Mouse (Mus musculus) lung, adult 18-20 months (tissue): Measurements from ENCODE around the gene Epn3.

Experiments
- DNase-seq, 2 experiments: peaks; one replicate each; pipeline ENCODE4 v3.0.0; 2022; ENCODE audit warnings: mixed read lengths in 2 of 2

The Epn3 gene

DNA sequence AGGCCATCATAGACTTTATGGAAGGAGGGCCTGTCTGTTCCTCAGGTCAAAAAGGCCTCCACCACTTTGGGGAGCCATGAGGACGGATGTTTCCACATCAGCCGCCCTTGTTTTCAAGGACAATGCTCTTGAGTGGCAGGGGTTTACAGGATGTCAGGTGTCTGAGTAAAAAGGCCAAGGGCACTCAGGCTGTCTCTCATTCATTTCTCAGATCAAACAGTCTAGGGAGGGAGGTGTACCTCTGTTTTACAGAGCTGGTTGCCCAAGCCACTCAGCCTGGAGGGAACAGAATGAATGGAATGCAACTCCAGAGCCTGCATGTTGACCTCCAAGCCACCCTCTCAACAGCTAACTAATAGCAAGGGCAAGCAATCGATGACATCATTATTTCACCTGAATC, 4.4 kb downstream of the Epn3 start:
- peak; percentile 87 to 91 for DNase-seq

DNA sequence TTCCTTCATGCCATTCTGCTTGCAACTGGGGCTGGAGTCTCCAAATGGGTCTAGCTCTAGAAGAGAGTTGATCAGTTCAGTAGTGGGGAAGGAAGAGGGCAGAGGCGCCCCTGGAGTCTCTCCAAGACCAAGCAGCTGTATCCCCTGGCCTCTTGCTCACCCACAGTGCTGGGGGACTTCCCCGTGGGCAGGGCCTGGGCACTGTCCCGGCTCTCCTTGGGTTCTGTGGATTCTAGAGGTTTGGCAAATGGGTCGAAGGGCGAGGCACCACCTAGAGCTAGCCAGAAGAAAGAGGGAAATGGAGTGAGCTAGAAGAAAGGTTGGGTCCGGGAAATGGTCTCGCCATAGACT, 8.1 kb downstream of the Epn3 start:
- no peak for DNase-seq

DNA sequence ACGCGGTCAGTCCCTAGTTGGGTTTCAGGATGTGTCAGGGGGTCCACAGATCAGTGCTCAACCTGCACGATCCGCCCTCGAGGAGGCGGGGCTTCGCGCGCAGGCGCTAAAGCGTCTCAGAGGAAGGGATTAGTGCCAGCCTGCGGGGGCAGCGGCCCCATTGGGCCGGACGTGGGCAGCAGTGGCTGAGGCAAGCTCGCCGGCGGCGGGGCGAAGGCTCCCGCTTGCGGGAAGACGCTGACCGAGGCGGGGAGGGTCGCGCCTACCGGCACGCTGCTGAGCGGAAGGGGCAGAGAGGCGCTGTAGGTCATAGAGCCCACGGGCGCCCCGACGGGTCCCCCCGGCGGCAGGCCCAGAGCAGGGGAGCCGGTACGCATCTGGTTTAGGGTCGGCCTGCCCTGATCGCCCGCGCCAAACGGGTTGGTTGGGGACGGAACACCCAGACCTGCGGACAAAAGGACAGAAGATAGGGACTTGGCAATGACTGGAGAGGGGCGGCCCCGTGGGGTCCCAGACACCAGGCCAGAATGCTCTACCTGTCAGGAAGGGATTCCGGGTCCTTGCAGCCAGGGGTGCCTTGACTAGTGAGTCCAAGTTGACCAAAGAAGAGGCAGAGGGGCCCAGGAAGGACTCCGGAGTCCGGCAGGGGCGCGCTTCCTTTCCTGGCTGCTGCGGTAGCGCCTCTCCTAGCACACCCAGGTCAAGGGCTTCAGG, 8.6 kb downstream of the Epn3 start:
- no peak for DNase-seq

DNA sequence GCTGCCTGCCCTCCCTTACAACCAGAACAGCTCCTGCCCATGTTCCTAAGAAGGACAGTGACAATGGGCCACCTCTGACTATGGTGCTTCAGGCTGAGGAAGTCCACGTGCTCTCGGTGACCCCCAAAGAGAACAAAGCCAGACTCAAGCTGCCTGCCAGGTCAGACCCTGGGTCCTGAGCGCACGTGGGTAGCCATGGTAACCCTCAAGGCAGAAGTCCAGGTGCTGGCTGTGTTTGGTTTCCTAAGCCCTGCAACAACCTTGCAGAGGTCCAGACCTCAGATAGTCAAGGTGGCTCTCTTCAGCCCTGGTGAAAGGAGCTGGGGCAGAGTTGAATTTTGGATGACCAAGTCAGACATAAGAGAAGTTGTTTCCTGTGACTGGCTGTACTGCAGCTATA, 10.0 kb downstream of the Epn3 start:
- no peak for DNase-seq

DNA sequence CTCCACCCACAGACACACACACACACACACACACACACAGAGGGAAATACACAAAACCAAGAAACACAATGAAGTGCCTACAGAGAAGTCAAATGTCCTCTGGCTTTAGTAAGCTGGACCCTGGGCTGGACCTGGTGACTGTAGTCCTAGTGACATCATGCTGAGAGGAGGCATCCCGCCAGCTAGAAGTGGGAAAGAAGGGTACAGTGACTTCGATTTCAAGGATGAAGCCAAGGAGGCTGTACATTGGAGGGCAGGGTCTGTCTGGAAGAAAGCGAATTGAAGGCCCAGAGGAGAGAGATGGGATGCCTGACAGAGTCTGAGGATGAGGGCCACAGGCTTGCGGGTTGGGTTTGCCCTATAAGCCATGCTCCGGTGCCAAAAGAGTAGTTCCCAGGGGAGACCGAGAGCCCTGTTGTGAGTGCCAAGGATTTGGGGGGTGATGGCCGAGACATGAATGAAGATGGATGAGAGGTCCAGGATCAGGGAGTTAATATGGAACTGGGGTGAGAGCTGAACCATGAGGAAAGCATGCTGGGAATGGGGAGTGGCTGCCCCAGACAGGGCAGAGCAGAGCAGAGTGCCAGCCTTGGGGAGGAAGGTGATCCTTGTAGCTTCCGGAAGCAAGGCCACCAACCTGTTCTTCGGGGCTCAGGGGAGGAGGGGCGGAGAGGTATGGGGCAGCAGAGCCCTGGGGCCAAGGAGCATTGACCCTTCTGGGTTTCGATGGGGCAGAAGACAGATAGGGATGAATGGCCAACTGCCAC, 10.8 kb downstream of the Epn3 start:
- DNase-seq, result no peak

DNA sequence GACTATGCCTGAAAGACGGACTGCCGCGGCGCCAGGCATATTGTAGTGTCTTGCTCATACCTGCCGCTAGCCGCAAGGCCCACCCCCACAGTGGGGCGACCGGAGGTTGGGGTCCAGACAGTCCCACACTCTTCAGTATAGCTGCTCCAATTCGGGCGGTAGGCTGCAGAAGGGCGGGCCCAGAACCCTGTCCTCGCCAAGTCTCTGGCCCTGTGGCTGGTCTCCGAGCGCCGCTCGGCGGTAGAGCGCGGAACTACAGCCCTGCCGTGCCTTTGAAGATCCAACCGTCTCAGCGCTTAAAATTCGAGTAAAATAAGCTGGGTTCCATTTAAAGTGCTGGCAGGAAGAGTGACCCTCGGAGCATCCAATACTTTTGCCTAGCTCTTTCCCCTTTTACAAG, 13.8 kb downstream of the Epn3 start, which contains the start of gene Spata20:
Spata20 (minus strand) TSS at position 179 of the 400 bp plus-strand sequence.
- DNase-seq, result peak; percentile 72 to 81

DNA sequence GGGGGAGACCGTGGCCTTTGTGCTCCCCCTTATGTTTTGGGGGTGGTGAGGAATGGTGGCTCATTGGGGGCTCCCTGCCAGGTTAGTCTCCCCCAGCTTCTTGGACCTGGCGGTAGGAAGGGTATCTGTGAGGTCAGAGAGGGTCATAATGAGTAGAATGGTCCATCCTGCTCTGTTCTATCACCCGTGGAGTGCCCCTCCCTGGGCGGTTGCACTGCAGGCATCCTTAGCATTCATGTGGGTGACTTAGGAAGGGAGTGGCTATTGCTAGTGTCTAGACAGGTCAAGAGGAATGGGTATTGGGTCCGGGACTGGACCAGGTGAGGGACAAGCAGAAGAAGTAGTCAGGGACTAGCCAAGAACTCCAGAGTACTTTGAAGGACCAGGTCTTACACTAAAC, 14.6 kb downstream of the Epn3 start:
- DNase-seq, result no peak

DNA sequence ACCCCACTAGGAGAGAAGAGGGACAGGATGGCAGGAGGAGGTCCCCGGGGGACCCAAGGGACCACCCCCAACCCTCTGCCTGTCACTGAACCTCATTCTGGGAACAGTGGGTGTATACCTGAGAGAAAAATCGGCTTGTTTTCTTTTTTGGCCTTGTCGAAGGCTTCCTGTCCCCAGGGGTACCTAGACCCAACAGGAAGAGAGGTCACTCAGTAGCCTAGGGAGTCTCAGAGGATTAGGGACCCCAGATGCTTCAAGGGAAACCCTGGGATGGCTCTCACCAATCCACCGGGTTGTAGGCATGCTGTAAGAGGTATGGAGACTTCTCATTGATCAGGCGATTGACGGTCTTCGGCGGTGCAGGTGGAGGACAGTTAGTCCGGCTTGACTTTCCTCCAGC, 15.1 kb downstream of the Epn3 start:
- no peak for DNase-seq

DNA sequence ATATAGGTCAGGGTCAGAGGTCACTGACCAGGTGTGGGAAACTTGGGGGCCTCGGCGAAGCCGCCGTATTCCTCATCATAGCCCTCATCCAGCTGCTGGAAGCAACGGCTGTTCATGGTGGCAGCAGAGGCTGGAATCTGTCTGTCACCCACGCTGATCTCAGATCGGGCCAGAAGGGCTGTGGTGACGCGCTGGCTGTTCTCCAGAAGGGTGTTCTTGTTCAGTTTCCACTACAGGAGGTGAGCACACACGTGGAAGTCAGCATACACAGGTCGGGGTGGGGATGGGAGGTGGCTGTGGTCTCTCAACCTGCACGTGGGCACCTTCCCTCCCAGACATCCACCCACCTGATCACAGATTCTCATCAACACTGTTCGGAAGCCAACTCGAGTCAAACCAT, 15.9 kb downstream of the Epn3 start:
- no peak for DNase-seq

DNA sequence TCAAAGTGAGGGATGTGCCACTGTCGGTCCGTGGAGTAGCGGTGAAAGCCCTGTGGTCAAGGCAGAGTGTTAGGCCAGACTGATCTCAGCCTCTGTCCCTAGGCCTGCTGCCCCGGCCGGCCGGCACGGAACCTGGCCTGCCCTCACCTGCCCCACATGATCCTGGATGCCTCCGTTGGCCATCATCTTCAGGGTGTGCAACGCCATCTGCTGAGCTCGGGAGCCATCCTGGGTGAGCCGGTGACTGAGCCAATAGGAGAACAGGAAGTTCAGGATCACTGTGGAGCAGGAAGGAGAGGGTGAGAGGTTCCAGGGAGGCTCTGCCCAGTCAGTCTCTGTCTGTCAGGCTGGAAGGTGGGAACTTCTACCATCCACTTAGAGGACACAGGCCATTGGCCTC, 16.3 kb downstream of the Epn3 start:
- no peak for DNase-seq

DNA sequence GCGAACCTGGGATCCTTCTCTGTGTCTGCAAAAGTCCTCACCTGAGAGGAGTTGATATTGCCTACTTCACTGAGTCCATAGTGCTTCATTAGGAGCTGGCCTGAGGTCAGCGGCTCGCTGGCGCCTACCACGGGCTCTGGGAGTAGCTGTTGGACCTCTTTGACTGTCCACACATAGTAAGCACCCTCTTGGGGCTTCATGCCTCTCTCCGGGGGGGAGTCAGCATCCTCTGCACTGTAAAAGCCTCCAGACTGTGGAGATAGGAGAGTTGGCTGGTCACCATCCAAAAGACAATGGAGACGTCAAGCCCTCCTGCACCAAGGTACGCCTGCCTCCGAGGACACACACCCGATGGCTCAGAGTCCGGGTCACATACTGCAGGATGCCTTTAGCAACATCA, 17.0 kb downstream of the Epn3 start:
- no peak for DNase-seq

DNA sequence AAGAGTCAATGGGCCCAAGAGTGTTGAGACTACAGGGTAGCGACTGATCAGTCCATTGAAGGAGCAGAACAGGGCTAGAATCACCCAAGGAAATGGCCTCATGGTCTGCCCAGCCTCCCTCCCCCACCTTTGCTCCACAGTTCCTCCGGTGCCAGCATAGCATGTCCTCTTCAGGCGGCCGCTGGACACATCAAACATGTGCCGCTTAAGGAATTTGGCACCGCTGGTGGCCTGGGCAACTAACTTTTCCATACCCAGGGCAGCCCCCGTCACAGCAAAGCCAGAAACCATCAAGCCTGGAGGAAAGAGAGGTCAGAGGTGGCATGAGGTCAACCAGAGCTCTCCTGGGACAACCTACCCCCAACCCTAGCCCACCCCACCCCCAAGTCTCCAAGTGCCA, 17.8 kb downstream of the Epn3 start:
- no peak for DNase-seq

DNA sequence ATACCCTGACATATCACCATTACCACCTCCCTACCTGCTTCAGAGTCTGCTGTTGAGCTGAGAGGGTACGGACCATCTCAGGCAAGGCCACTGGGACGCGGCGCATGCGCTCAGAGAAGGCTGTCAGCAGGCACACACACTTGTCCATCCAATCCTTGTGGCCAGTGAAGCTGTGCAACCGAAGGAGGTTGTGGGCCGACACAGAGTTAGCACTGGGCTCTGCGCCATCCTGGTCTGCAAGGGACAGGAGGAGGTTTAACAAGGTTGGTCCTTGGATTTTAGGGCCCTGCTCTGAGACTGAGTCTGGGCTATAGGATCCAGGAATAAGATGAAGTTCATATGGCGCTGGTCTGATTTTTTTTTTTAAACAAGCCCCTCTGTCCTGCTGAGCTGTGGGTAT, 19.4 kb downstream of the Epn3 start:
- DNase-seq, result no peak

DNA sequence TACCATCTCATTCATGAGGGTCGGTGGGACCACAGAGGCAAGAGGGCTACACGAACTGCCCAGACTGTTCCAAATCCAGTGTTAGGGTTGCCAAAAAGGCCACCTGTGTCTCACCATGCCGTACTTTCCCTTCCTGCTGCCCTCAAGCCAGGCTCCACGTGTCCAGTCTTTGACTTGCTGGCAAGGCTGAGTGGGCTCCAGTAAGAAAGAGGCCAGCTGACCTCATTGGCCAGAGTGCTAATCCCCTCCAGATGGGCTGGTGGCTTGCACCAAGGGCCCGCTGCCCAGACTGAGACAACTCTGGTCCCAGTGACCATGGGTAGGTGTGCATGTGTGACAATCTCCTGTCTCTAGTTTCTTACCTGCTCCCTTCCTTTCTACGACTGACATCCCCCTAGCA, 22.1 kb downstream of the Epn3 start:
- no peak for DNase-seq

DNA sequence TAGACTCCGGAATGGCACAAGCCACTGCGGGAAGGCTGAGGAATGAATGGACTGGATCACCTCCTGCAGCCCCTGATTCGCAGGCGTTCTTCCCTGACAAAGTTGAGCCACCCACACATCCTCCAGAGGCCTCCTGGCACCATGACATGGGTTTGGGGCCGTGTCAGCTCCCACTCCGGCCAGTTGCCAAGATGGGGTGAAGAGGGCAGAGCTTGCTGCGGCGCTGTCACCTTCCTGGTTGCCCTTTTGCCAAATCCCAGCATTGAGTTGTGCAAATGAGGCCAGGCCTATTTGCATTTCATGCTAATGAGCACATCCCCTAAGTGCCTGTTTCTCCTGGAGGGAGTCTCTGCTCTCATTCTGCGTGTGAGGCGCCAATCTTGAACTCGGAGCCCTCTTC, 24.1 kb downstream of the Epn3 start:
- DNase-seq, result no peak

DNA sequence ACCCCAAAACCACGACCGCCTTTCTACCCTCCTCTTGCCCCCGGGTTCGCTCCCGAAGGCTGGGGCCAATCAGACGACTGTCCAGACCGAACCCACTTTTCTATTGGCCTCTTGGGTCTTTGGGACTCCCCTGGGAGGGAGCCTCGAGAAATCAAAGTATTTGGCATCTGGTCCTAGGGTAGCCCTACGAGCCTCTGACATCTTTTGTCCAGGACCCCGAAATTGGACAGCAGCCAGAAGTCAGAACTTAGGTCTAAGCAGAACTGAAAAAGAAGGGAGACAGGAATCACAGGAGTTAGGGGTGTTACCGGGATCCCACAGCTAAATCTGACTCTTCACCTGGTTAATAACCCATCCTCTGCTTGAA, 25.2 kb downstream of the Epn3 start:
- DNase-seq, result no peak

DNA sequence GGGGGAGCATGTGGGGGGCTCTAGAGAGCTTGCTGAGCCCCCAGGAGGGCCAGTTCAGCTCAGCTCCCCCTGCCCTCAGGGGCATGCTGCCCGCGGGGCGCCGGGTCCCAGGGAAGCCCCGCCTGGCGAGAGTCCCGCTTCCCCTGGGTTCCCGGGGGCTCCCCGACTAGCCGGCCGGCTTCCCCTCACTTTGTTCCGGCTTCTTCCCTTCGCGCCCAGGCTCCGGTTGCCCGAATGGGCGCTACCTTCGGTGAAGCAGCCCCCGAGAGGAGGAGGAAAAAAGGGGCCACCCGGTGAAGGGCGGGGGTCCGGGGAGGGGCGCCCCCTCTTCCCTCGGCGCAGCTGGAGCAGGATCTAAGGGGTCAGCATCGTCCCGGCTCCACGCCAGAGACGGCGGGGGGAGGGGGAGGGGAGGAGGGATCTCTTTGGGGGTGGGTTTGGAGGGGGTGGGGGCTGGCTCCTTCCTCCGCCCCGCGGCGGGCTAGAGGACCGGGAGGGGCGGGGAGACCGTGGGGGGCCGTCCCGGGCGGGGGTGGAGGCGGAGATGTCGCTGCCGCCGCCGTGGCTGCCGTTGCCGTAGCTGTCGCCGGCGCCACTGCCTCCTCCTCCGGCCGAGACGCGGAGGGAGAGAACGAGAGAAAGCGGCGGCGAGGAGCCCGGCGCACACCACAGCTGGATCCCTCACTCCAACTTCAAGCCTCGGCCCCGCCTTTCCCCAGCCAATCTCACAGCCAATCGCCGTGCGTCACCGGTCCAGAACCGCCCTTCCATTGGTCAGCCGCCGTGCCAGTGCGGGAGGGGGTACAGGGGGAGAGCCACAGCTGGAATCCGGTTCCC, 25.8 kb downstream of the Epn3 start, which contains the start of gene Cacna1g:
Cacna1g (minus strand) TSS at position 492 of the 837 bp plus-strand sequence.
- peak; percentile 88 to 91 for DNase-seq

DNA sequence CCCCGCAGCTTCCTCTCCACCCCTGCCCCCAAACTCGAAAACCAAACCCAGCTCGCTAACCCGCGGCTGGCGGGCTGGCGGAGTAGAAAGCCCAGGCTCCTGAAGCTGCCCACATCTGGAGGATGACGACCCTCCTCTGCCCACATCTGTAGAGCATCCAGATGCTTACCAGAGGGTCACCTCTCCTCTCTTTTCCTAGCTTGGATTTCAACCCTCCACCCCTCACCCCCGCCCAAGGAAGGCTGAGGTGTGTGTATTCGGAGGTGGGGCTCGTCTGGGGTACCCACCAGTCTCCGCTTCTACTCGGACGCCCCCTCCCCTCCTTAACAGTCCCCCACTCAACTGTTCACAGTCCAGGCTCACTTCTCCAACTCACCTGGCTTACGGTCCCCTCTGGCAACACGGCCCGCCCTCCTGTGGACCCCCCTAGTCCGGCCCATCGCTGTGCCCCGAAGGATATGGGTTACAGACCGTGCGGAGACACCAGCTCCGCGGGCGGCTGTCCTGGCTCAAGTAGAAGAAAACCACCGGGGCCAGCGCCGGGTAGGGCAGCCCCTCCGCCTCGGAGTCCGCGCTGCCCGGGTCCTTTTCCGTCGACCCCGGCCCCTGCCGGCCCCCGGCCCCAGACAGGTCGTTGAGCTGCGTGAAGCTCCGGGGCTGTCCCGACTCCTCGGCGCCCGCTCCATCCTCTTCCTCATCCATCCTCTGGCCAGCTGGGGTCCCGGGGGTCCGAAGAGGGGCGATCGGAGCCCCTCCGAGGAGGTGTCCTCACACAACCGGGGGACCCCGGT, 26.7 kb downstream of the Epn3 start:
- no peak for DNase-seq

DNA sequence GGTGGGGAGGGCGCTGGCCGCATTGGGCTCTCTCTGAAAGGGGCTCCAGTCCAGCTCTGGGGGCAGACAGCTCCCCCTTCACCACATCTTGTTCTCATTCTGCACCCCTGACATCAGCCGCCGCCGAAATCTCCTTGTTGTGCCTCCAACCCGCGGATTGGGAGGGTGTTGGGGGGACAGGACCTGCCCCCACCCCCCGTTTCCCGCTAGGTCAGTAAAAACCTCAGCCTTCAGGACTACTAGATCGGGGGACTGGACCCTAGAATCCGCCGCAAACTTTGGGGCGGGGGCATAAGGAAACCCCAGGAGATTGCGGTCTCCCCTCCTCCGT, 27.2 kb downstream of the Epn3 start:
- no peak for DNase-seq

DNA sequence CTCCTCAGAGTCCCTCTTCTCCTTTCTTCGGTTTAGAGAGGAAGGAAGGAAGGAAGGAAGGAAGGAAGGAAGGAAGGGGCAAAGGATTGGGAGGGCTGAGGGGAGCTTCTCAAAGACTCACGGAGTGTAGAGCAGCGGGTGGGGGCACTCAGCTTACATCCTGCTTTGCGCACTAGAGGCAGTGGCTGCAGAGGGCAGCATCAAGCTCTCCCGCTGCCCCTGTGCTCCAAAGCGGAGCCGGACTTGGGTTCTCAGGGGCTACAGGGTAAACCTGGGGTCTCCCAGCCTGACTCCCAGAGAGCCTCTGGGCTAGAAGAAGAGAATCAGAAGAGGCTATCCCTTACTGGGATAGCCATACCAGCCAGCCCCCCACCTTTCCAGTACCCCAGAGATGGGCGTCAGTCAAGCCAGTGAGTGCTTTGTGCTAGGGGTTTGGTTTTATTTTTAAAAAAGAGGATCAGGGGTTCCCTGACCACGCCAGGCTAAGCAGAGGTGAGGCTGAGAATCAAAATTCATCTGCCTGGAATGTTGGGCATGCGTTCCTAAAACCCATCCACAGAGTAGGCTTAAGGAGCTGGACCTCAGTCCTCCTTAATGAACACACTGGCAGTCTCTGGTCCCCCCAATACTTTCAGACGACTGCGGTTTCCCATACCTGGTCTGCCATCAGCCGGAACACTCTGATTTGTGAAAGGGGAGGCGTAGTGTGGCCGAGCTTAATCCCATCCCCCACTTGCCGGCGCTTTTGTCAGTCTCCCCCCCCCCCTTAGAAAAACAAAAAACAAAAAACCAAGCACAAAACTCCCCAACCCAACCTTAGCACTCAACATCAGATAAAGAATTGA, 27.8 kb downstream of the Epn3 start:
- DNase-seq, result no peak

DNA sequence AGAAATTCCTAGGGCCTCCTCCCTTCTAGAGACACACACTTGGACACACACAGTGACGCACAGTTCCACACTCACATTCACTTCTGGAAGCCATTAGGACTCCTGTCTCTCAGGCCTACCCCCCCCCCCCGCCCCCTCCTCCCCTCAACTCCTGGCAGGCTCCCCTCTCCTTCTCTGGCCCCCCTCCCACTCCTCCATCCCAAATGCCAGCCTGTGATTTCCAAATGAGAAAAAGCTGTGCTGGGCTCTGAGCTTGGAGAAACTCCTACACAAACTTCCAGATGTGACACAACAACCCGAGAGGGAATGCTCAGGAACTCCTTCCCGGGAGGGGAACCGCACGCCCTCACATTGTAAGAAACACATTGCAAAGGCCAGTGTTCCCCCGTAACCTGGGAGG, 29.4 kb downstream of the Epn3 start:
- no peak for DNase-seq
